Mouse (Mus musculus): ENCODE results near the gene Lipc. TPM values are rescaled to one million over a fixed set of nuclear protein-coding genes. Genes with fewer than 3 reads are reported as not detected.

Lipc gene
- total and polyA plus RNA-seq, 3 experiments = 0.14 to 0.25 TPM; not detected in 1

DNA sequence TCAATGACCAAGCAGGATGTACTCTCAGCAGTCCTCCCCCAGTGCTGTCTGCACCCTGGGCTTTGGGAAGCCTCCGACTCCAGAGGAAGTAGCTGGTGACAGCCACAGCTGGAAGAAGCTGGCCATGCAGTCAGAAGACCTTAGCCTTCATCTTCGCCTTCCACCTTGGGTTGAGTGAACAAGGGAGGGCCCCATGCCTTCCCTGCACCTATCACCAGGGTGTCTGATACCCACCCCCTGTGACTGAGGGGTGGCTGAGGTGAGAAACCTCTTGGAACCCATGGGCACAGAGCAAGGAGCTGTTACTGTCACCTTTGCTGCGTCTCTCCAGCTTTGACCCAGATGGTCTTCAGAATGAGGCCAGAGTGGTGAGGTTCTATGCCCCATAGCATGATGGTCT is 150.3 kb downstream of the Lipc start:
- intact Hi-C loops (cut with DNase I) = no loop called here
- TF ChIP-seq CTCF (IDR thresholded peaks at IDR 0.05) (no peak), EP300 (IDR thresholded peaks at IDR 0.05; ENCODE audit: insufficient read depth, low read depth, low read length) (no peak), POLR2A (IDR thresholded peaks at IDR 0.05; ENCODE audit: insufficient read depth, low read depth, low read length) (no peak)
- Histone ChIP-seq H3K4me1 (ENCODE audit: control insufficient read depth, insufficient read depth, low read length) (no peaks in the 10 kb centered on the region), H3K9ac (ENCODE audit: low read depth, low read length) (no peak overlapping the region), H3K27ac (no peak overlapping the region), H3K79me2 (replicated peaks; ENCODE audit: control insufficient read depth, insufficient read depth, low read length) (no peaks in the 10 kb centered on the region), H3K36me3 (ENCODE audit: control insufficient read depth, insufficient read depth, low read length) (no peaks in the 10 kb centered on the region), H3K4me3 (no peak overlapping the region), H3K27me3 (ENCODE audit: control insufficient read depth, insufficient read depth, low read length) (no peaks in the 10 kb centered on the region)
- 78% methylated on average over 3 of the region's 3 CpGs for WGBS
- no peak for DNase-seq

DNA sequence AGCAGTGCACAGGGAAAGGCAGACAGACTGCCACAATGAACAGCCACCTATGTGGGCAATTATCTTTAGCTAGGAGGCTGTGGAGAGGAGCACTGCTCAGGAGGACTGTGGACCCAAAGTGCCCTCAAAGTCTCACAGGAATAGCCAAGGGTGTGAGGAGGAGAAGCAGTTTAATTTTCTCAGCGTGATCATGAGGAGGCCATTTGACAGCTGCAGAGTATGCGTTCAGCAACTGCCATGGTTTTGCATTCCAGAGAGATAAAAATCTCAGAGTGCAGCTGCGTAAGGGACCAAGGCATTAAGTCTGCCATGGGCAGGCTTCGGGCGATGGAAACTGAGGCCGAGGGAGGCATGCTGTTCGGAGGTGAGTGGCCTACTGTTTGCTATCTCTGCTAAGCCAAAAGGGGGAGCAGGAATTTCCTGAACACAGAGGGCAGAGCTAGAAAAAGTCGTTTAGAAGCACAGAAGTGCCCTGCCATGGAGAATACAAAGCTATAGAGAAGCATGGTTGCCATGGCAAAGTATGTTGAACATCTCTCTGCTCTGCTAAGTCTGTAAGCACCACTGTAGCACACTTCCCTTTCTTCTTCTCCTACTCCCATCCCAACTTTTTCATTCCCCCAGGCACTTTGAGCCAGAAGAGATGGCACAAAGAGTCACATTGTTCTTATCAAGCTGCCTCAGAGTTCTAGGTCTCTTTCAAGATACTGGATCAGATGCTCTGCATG is 151.3 kb downstream of the Lipc start:
- no peaks in the 10 kb centered on the region for H3K36me3 ChIP-seq (ENCODE audit: control insufficient read depth, insufficient read depth, low read length)
- H3K4me3 ChIP-seq = no peak overlapping the region
- H3K27ac ChIP-seq = no peak overlapping the region
- no peak overlapping the region for H3K9ac ChIP-seq (ENCODE audit: low read depth, low read length)
- no peaks in the 10 kb centered on the region for H3K79me2 ChIP-seq (replicated peaks; ENCODE audit: control insufficient read depth, insufficient read depth, low read length)
- H3K27me3 ChIP-seq (ENCODE audit: control insufficient read depth, insufficient read depth, low read length) = no peaks in the 10 kb centered on the region
- no peak for TF ChIP-seq POLR2A (IDR thresholded peaks at IDR 0.05; ENCODE audit: insufficient read depth, low read depth, low read length)
- no peak for TF ChIP-seq CTCF (IDR thresholded peaks at IDR 0.05)
- TF ChIP-seq EP300 (IDR thresholded peaks at IDR 0.05; ENCODE audit: insufficient read depth, low read depth, low read length) = no peak
- 62% methylated on average over 8 of the region's 8 CpGs for WGBS
- no peak for DNase-seq
- H3K4me1 ChIP-seq (ENCODE audit: control insufficient read depth, insufficient read depth, low read length) = no peaks in the 10 kb centered on the region
- intact Hi-C loops (cut with DNase I) = no loop called here

DNA sequence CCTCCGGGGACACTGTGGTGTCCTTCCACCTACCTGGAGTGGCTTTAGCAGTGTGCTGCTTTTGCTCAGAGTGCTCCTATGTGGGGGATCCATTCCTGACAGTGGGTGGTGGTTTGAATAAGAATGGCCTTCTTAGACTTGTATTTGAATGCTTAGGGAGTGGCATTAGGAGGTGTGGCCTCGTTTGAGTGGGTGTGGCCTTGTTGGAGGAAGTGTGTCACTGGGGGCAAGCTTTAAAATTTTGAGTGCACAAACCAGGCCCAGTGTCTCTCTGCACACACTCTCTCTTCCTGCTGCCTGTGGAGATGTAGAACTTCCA is 156.6 kb downstream of the Lipc start:
- Histone ChIP-seq H3K36me3 (ENCODE audit: control insufficient read depth, insufficient read depth, low read length) (no peaks in the 10 kb centered on the region), H3K27ac (no peak overlapping the region), H3K9ac (ENCODE audit: low read depth, low read length) (no peak overlapping the region), H3K4me1 (ENCODE audit: control insufficient read depth, insufficient read depth, low read length) (no peaks in the 10 kb centered on the region), H3K27me3 (ENCODE audit: control insufficient read depth, insufficient read depth, low read length) (no peaks in the 10 kb centered on the region), H3K4me3 (no peak overlapping the region), H3K79me2 (replicated peaks; ENCODE audit: control insufficient read depth, insufficient read depth, low read length) (no peaks in the 10 kb centered on the region)
- no peak for DNase-seq
- intact Hi-C loops (cut with DNase I) = no loop called here
- 60% methylated on average over 2 of the region's 2 CpGs for WGBS
- TF ChIP-seq CTCF (IDR thresholded peaks at IDR 0.05) = no peak
- no peak for TF ChIP-seq EP300 (IDR thresholded peaks at IDR 0.05; ENCODE audit: insufficient read depth, low read depth, low read length)
- no peak for TF ChIP-seq POLR2A (IDR thresholded peaks at IDR 0.05; ENCODE audit: insufficient read depth, low read depth, low read length)

DNA sequence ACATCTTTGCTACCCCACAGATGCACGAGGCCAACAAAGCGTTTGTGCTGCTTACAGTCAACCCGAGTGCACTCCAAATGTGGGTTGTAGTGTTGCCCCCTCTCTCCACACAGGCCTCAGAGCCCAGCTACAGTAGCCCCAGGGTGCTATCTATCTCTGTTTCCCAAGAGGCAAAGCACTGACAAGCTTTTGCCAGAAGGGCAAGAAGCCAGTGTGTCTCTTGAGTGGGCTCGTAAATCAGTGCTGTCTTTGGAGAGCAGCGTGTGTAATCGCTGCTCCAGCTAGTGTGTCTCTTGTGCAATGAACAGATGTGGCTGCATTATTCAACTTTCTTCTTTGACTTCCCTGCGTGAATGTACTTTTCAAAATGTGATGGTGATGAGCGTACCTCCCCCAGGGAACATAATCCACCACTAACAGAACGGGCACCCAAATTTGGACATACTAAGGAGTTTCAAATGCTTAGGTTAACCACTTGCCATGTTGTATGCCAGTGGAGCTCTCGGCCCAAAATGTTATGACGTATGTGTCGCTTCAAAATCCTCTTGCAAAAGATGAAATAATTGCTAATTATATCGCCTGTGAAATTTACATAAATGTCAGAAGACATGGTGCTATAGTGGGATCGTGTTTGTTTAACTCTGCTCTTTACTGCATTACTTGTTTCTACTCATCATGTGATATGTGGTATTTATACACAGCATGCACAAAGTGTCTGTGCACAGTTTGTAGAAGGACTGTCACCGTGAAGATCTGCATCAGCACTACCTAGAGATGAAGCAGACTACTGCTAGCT is 157.2 kb downstream of the Lipc start:
- TF ChIP-seq EP300 (IDR thresholded peaks at IDR 0.05; ENCODE audit: insufficient read depth, low read depth, low read length) (no peak), CTCF (IDR thresholded peaks at IDR 0.05) (no peak), POLR2A (IDR thresholded peaks at IDR 0.05; ENCODE audit: insufficient read depth, low read depth, low read length) (no peak)
- Histone ChIP-seq H3K27me3 (ENCODE audit: control insufficient read depth, insufficient read depth, low read length) (no peaks in the 10 kb centered on the region), H3K36me3 (ENCODE audit: control insufficient read depth, insufficient read depth, low read length) (no peaks in the 10 kb centered on the region), H3K27ac (no peak overlapping the region), H3K79me2 (replicated peaks; ENCODE audit: control insufficient read depth, insufficient read depth, low read length) (no peaks in the 10 kb centered on the region), H3K4me1 (ENCODE audit: control insufficient read depth, insufficient read depth, low read length) (no peaks in the 10 kb centered on the region), H3K9ac (ENCODE audit: low read depth, low read length) (no peak overlapping the region), H3K4me3 (no peak overlapping the region)
- WGBS = 62% methylated on average over 15 of the region's 15 CpGs
- DNase-seq = peak in 1 of 2 experiments; percentile 17
- intact Hi-C loops (cut with DNase I) = no loop called here

DNA sequence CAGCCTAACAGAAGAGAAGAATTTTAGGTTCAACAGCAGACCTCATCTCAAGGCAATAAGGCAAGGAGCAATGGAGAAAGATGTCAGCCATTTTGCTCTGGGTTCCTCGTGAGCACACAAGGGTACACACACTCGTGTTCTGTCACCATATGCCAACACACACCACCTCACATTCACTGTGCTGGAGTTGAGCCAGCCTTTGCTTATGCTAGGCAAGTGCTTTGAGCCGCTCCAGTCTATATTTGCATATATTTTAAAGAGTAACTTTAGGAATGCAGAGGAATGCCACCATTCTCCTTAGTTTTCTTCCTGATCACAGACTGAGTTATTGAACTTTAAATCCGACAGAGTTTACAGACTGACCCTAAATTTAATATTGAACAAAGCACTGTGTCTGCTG is 161.4 kb downstream of the Lipc start:
- Histone ChIP-seq H3K4me3 (no peak overlapping the region), H3K27me3 (ENCODE audit: control insufficient read depth, insufficient read depth, low read length) (no peaks in the 10 kb centered on the region), H3K4me1 (ENCODE audit: control insufficient read depth, insufficient read depth, low read length) (no peaks in the 10 kb centered on the region), H3K9ac (ENCODE audit: low read depth, low read length) (no peak overlapping the region), H3K79me2 (replicated peaks; ENCODE audit: control insufficient read depth, insufficient read depth, low read length) (no peaks in the 10 kb centered on the region), H3K36me3 (ENCODE audit: control insufficient read depth, insufficient read depth, low read length) (no peaks in the 10 kb centered on the region), H3K27ac (no peak overlapping the region)
- TF ChIP-seq EP300 (IDR thresholded peaks at IDR 0.05; ENCODE audit: insufficient read depth, low read depth, low read length) (no peak), POLR2A (IDR thresholded peaks at IDR 0.05; ENCODE audit: insufficient read depth, low read depth, low read length) (no peak), CTCF (IDR thresholded peaks at IDR 0.05) (no peak)
- no peak for DNase-seq
- intact Hi-C loops (cut with DNase I) = no loop called here
- WGBS = 93% methylated on average over 4 of the region's 4 CpGs

DNA sequence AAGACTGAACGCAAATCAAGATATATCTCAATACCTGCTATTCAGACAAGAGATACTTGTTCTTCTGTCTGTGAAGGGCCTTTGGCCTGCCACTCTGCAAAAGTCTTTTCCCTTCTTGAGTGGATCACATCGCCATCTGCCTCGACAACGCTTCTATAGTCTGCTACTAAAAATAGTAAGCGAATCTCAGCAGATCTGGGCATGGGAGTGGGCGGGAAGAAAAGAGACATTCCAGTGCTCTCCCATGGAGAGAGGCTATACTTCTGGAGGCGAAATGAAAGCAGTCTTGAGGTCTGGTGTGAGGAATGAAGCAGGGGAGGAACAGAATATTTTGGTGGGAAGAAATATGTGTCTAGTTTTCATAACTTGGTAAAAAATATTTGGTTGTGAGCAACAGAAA is 163.3 kb downstream of the Lipc start:
- DNase-seq = no peak
- Histone ChIP-seq H3K4me1 (ENCODE audit: control insufficient read depth, insufficient read depth, low read length) (no peaks in the 10 kb centered on the region; the same call in 1 of the 2 replicates), H3K36me3 (ENCODE audit: control insufficient read depth, insufficient read depth, low read length) (no peaks in the 10 kb centered on the region), H3K79me2 (replicated peaks; ENCODE audit: control insufficient read depth, insufficient read depth, low read length) (no peaks in the 10 kb centered on the region), H3K4me3 (no peak overlapping the region), H3K9ac (ENCODE audit: low read depth, low read length) (no peak overlapping the region), H3K27ac (no peak overlapping the region), H3K27me3 (ENCODE audit: control insufficient read depth, insufficient read depth, low read length) (no peaks in the 10 kb centered on the region)
- TF ChIP-seq CTCF (IDR thresholded peaks at IDR 0.05) (no peak), EP300 (IDR thresholded peaks at IDR 0.05; ENCODE audit: insufficient read depth, low read depth, low read length) (no peak), POLR2A (IDR thresholded peaks at IDR 0.05; ENCODE audit: insufficient read depth, low read depth, low read length) (no peak)
- 75% methylated on average over 7 of the region's 7 CpGs for WGBS
- intact Hi-C loops (cut with DNase I) = no loop called here
